Mouse (Mus musculus) kidney, embryonic 16.5 days (tissue): ENCODE data around the gene Ptn. TPM values are rescaled to one million over a fixed set of nuclear protein-coding genes. Genes with fewer than 3 reads are reported as not detected.

Source experiments
- microRNA-seq: library from miRNA; unstranded; fragments of <30 nt; microRNA quantifications from one replicate; pipeline ENCODE4, GENCODE M21; 2016
- polyA plus RNA-seq: library from polyadenylated mRNA; unstranded; fragments of >200 nt; fragmentation: Nextera tagmentation; extraction: Ambion mirVana; gene quantifications from 2 replicates; pipeline ENCODE4 v1.2.1, GENCODE M21; 2015

The Ptn gene
- polyA plus RNA-seq, 1 experiment from 2014 or later: 342 TPM

Small RNA genes within 50 kb of the gene (microRNA-seq; reads per million reads assigned to microRNA genes)
- not detected for gene Gm25111
